Mouse (Mus musculus): ENCODE results near the gene Slc7a4. TPM values are rescaled to one million over a fixed set of nuclear protein-coding genes. Genes with fewer than 3 reads are reported as not detected.

Gene Slc7a4
- total and polyA plus RNA-seq, 3 experiments, result 2.3 to 5.7 (median 2.9) TPM

DNA sequence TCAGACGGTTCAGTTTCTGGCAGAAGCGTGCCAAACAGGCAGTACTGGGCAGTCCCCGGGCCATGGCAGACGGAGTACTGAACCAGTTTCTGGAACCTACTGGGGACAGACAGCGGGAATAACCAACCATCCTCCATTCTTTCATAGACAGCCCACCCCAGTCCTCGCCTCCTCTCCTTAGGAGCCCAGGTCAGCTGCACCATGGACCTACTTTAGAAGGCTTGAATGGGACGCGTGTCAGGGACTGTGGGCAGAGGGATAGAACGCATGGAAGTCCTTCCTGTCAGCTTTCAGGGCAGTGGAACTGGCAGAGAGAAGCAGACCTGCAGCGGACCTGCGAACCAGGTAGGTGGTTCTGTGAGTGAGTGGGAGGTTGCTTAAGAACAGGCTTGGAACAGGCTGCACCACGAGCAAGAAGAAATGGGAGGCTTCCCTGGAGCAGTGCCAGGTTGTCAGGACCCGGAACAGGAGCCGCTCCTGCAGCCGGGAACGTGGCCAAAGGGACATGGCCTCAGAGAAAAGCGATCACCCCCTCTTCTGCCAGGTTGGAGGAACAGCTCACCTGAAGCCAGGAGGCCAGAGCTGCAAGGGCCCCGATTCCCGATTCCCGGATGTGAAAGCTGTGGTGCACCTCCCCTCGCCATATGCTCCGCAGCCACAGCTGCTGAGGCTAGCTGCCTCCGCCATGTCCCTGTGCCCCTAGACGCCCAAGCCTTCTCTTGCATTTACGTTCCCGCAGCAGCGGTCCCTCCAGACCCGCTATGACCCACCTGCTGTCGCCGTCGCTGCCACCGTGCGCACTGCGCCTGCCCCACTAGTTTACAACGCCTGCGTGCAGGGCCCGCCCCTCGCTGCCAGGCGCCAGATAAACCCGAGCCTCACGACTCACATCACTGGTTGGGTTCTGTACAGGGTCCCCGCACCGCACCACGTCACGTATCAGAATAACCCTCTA is 6.9 kb downstream of the Slc7a4 start:
- no peaks in the 10 kb centered on the region for H3K79me2 ChIP-seq (replicated peaks; ENCODE audit: control insufficient read depth, insufficient read depth, low read length)
- no peaks in the 10 kb centered on the region for H3K36me3 ChIP-seq (ENCODE audit: control insufficient read depth, insufficient read depth, low read length)
- no peak overlapping the region for H3K27ac ChIP-seq
- intact Hi-C loops (cut with DNase I), result no loop called here
- peak overlapping the region; percentile 56 for H3K4me3 ChIP-seq
- H3K9ac ChIP-seq (ENCODE audit: low read depth, low read length), result peak overlapping the region; percentile 49
- TF ChIP-seq CTCF (IDR thresholded peaks at IDR 0.05) (no peak), POLR2A (IDR thresholded peaks at IDR 0.05; ENCODE audit: insufficient read depth, low read depth, low read length) (no peak), EP300 (IDR thresholded peaks at IDR 0.05; ENCODE audit: insufficient read depth, low read depth, low read length) (no peak)
- H3K4me1 ChIP-seq (ENCODE audit: control insufficient read depth, insufficient read depth, low read length), result 0 out of 2 replicates have a peak, but pooled peaks cover 1% of the 10 kb centered on the region
- 13% methylated on average over 45 of the region's 45 CpGs for WGBS
- peak; percentile 52 to 57 for DNase-seq
- H3K27me3 ChIP-seq (ENCODE audit: control insufficient read depth, insufficient read depth, low read length), result no peaks in the 10 kb centered on the region

DNA sequence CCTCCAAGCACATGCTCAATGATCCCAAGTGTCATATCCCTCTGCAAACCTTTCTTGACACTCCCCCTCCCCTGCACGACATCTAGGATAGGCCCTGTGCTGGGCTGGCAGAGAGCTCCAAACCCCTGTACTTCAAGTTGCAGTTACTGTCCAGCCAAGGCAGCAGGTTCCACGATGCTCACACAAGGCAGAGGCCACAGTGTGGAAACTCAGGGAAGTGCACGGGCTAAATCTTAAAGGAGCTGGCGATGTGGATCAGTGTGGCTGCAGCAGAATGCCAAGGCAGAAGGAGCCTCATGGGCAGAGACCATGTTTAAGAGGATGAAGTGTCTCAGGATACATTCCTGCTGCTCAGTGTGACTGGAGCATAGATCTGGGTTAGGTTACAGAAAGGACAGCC is 16.8 kb downstream of the Slc7a4 start:
- no peaks in the 10 kb centered on the region for H3K79me2 ChIP-seq (replicated peaks; ENCODE audit: control insufficient read depth, insufficient read depth, low read length)
- intact Hi-C loops (cut with DNase I), result no loop called here
- no peak for DNase-seq
- H3K4me3 ChIP-seq, result no peak overlapping the region
- no peak overlapping the region for H3K9ac ChIP-seq (ENCODE audit: low read depth, low read length)
- WGBS, result 31% methylated on average over 4 of the region's 4 CpGs
- H3K36me3 ChIP-seq (ENCODE audit: control insufficient read depth, insufficient read depth, low read length), result no peaks in the 10 kb centered on the region
- H3K4me1 ChIP-seq (ENCODE audit: control insufficient read depth, insufficient read depth, low read length), result no peaks in the 10 kb centered on the region
- H3K27me3 ChIP-seq (ENCODE audit: control insufficient read depth, insufficient read depth, low read length), result no peaks in the 10 kb centered on the region
- no peak for TF ChIP-seq POLR2A (IDR thresholded peaks at IDR 0.05; ENCODE audit: insufficient read depth, low read depth, low read length)
- TF ChIP-seq CTCF (IDR thresholded peaks at IDR 0.05), result no peak
- TF ChIP-seq EP300 (IDR thresholded peaks at IDR 0.05; ENCODE audit: insufficient read depth, low read depth, low read length), result no peak
- no peak overlapping the region for H3K27ac ChIP-seq

DNA sequence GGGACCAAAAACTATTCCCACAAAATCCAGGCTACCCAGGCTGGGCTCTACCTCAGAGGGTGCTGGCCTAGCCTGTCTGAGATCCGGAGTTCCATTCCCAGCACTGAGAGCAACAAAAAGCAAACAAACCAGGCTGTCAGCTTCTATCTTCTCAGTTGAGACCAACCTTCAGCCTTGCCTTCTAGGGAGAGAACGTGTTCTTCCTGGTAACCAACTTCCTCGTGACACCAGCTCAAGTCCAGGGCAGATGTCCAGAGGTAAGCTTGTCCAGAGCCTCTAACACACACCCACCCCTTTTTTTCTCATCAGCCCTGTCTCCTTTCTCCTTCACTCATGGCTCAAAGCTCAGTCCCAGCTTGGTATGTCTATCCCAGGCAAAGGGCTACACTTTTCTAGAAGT is 18.2 kb downstream of the Slc7a4 start:
- Histone ChIP-seq H3K79me2 (replicated peaks; ENCODE audit: control insufficient read depth, insufficient read depth, low read length) (no peaks in the 10 kb centered on the region), H3K36me3 (ENCODE audit: control insufficient read depth, insufficient read depth, low read length) (no peaks in the 10 kb centered on the region), H3K9ac (ENCODE audit: low read depth, low read length) (no peak overlapping the region), H3K4me3 (no peak overlapping the region), H3K27me3 (ENCODE audit: control insufficient read depth, insufficient read depth, low read length) (no peaks in the 10 kb centered on the region), H3K27ac (no peak overlapping the region), H3K4me1 (ENCODE audit: control insufficient read depth, insufficient read depth, low read length) (no peaks in the 10 kb centered on the region)
- intact Hi-C loops (cut with DNase I), result no loop called here
- no peak for DNase-seq
- 61% methylated on average over 3 of the region's 3 CpGs for WGBS
- TF ChIP-seq CTCF (IDR thresholded peaks at IDR 0.05), result no peak
- no peak for TF ChIP-seq EP300 (IDR thresholded peaks at IDR 0.05; ENCODE audit: insufficient read depth, low read depth, low read length)
- no peak for TF ChIP-seq POLR2A (IDR thresholded peaks at IDR 0.05; ENCODE audit: insufficient read depth, low read depth, low read length)

DNA sequence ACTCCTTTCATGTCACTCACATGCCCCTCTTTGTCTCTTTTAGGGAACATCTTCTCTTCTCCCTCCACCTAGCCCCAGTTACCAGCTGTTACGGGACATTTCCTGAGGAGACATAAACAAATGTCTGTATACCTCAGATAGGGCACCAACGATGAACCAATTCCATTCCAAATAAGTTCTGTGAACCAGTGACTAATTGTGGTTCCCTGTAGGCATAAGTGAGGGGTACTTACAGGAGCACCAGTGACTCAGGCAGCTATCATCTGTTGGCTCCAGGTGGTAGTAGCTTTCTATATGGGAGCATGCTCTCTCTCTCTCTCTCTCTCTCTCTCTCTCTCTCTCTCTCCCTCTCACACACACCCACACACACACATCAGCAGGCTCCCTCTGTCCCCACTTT is 18.8 kb downstream of the Slc7a4 start:
- H3K27ac ChIP-seq, result no peak overlapping the region
- H3K79me2 ChIP-seq (replicated peaks; ENCODE audit: control insufficient read depth, insufficient read depth, low read length), result no peaks in the 10 kb centered on the region
- H3K36me3 ChIP-seq (ENCODE audit: control insufficient read depth, insufficient read depth, low read length), result no peaks in the 10 kb centered on the region
- WGBS, result 42% methylated on average over 2 of the region's 2 CpGs
- TF ChIP-seq EP300 (IDR thresholded peaks at IDR 0.05; ENCODE audit: insufficient read depth, low read depth, low read length) (no peak), POLR2A (IDR thresholded peaks at IDR 0.05; ENCODE audit: insufficient read depth, low read depth, low read length) (no peak), CTCF (IDR thresholded peaks at IDR 0.05) (no peak)
- intact Hi-C loops (cut with DNase I), result no loop called here
- DNase-seq, result no peak
- no peaks in the 10 kb centered on the region for H3K27me3 ChIP-seq (ENCODE audit: control insufficient read depth, insufficient read depth, low read length)
- H3K9ac ChIP-seq (ENCODE audit: low read depth, low read length), result no peak overlapping the region
- H3K4me3 ChIP-seq, result no peak overlapping the region
- no peaks in the 10 kb centered on the region for H3K4me1 ChIP-seq (ENCODE audit: control insufficient read depth, insufficient read depth, low read length)

DNA sequence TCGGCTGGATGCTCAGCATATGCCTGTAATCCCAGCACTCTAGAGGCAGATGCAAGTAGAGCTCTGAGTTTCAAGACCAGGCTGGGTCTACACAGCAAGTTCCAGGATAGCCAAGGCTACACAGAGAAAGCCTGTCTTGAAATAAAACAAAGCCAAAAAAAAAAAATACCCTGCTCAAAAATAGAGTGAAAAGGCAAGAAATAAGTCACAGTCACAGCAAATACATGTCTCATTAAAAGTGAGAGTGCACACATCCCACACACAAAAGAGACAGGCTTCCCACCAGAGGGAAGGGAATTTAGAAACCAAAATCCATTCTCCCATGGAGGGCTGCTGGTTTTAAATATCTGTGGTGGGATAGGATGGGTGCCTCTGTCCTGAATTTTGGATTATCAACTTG is 19.4 kb downstream of the Slc7a4 start:
- H3K27me3 ChIP-seq (ENCODE audit: control insufficient read depth, insufficient read depth, low read length), result no peaks in the 10 kb centered on the region
- TF ChIP-seq POLR2A (IDR thresholded peaks at IDR 0.05; ENCODE audit: insufficient read depth, low read depth, low read length), result no peak
- no peak for TF ChIP-seq EP300 (IDR thresholded peaks at IDR 0.05; ENCODE audit: insufficient read depth, low read depth, low read length)
- no peak for TF ChIP-seq CTCF (IDR thresholded peaks at IDR 0.05)
- H3K36me3 ChIP-seq (ENCODE audit: control insufficient read depth, insufficient read depth, low read length), result no peaks in the 10 kb centered on the region
- H3K4me1 ChIP-seq (ENCODE audit: control insufficient read depth, insufficient read depth, low read length), result no peaks in the 10 kb centered on the region
- WGBS, result 75% methylated on average over 1 of the region's 1 CpGs
- H3K27ac ChIP-seq, result no peak overlapping the region
- intact Hi-C loops (cut with DNase I), result no loop called here
- H3K79me2 ChIP-seq (replicated peaks; ENCODE audit: control insufficient read depth, insufficient read depth, low read length), result no peaks in the 10 kb centered on the region
- H3K4me3 ChIP-seq, result no peak overlapping the region
- no peak for DNase-seq
- H3K9ac ChIP-seq (ENCODE audit: low read depth, low read length), result no peak overlapping the region

DNA sequence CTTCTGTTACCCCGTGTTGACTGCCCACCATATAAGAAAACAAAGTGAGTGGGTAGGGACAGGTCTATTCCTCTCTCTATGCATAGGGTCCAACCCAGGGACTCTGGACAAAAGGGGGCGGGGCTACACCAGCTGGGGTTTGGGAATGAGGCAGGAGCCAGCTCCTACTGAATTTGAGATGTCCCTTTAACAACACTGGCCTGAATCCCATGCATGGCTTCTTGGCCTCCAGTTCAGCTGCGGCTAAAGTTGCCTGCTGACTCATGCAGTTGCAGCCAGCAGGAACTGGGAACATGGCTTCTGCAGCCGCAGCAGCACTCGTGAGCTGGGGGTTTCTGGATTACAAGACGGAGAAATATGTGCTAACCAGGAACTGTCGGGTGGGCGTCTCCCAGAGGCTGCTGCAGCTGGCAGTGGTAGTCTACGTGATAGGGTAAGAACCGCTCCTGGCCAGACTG is 21.2 kb downstream of the Slc7a4 start, which contains the start of gene P2rx6:
P2rx6 (plus strand) TSS at position 135 of the 458 bp plus-strand sequence.
- no peaks in the 10 kb centered on the region for H3K36me3 ChIP-seq (ENCODE audit: control insufficient read depth, insufficient read depth, low read length)
- H3K9ac ChIP-seq (ENCODE audit: low read depth, low read length), result 0 out of 2 replicates have a peak within 1 kb of the TSS, but pooled peaks have one; percentile 3
- peak within 1 kb of the TSS; percentile 44 for H3K4me3 ChIP-seq
- TF ChIP-seq EP300 (IDR thresholded peaks at IDR 0.05; ENCODE audit: insufficient read depth, low read depth, low read length) (no peak), CTCF (IDR thresholded peaks at IDR 0.05) (no peak), POLR2A (IDR thresholded peaks at IDR 0.05; ENCODE audit: insufficient read depth, low read depth, low read length) (no peak)
- H3K27ac ChIP-seq, result no peak within 1 kb of the TSS; the same call in 1 of the 2 replicates
- intact Hi-C loops (cut with DNase I), result no loop called here
- H3K27me3 ChIP-seq (ENCODE audit: control insufficient read depth, insufficient read depth, low read length), result no peaks in the 10 kb centered on the region
- no peaks in the 10 kb centered on the region for H3K79me2 ChIP-seq (replicated peaks; ENCODE audit: control insufficient read depth, insufficient read depth, low read length)
- no peaks in the 10 kb centered on the region for H3K4me1 ChIP-seq (ENCODE audit: control insufficient read depth, insufficient read depth, low read length)
- peak; percentile 58 to 69 for DNase-seq
- WGBS, result 4% methylated on average over 10 of the region's 10 CpGs
